Mouse (Mus musculus) CD8-positive naive resting alpha-beta T cell, adult 2 months (primary cell): Measurements from ENCODE around the gene Phactr1.

Source experiments
- DNase-seq, 2 experiments: peaks; one replicate each; pipeline ENCODE4 v3.0.0; 2022; ENCODE audit warnings: low read depth in 2 of 2, low spot score in 2 of 2

Gene Phactr1

DNA sequence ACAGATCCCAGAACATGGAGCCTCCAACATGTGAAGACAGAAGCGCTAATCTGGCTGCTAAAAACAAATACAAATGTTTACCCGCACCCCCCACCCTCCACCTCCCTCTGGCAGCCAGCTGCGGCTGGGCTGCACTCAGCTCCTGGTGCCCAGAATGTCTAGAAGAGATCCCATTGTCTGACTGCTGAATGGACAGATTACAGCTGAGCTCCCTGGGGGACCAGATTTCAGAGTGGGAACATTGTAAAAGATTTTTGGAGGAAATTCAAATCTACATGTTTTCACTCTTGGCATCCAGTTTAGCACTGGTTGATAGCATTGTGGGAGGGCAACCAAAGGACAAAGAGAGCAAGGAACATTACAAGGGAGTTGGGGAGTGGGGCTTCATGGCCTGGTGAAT is 331.1 kb downstream of the Phactr1 start:
- no peak for DNase-seq

DNA sequence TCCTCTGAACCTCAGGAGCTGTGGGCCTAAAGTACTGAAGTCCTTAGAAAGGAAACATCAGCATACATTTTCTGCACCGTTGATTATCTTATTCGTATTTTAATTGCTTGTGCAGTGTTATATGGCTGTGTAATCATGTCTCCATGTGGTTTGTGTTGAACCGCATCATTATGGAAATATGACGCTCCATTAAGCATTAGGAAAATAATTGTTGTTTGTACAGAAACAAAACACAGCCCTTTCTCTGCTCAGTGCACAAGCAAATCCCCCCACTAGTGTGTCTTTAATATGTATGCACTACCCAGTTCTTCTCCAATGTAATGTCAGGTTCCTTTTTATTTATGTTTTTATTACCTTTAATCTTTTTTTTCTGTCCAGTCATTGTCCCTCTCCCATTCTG is 333.6 kb downstream of the Phactr1 start:
- DNase-seq: no peak

DNA sequence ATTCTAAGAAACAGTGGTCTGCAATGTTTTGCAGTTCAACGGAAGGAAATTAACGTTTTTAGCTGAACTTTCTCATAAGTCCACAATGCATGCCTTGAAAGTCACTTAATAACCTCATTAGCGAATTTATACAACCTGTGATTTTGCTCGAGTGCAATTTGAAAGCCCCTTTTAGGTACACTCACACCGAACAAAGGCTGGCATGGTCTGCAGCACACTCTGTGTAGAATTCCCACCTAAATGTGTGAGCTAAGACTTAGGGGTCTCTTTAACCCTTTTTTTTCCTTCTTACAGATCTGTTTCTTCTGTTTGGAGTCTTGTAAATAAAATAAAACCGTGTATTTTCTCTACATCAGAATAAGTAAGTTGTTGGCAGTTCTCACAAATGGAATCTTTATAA is 335.3 kb downstream of the Phactr1 start:
- DNase-seq: no peak

- DNase-seq: no peak
These were observed 338.4 kb downstream of the Phactr1 start for GRCm38 (mm10) chr13:43018863-43019262.

GRCm38 (mm10) chr13:43021031-43021430 is 340.6 kb downstream of the Phactr1 start:
- no peak for DNase-seq

DNA sequence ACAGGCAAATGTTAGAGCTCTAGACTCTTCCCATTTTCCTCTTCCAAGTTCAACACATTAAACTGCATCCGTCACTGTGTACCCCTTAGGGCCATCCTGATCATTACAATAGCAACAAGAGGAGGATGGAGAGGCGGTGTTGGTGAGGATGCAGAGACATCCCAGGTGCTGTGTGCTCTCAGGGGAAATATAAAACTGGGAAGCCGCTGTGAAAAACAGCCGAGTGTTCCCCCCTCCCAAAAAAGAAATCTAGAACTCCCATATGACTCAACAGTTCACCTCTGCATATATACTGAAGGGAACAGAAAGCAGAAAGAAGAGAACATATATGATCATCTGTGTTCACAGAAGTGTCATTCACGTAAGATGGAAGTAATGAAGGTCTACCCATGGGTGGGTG is 342.6 kb downstream of the Phactr1 start:
- no peak for DNase-seq

DNA sequence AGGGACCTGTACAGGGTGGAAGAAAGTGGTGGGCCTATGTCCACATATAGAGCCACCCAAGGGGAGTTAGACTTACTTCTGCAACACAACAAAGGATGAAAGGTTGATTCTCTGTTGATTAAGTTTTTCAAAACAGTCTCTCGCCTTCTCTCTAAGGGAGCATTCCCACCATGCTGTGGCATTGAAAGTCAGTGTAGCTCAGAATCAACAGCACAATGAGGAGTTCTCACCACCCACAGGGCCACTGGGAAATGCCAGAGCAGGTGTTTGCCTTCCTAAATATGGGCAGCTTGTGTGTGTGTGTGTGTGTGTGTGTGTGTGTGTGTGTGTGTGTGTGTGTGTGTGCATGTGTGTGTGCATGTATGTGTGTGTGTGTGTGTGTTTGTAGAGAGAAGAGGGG is 347.1 kb downstream of the Phactr1 start:
- no peak for DNase-seq

GRCm38 (mm10) chr13:43030222-43030621 is 349.8 kb downstream of the Phactr1 start:
- no peak for DNase-seq

DNA sequence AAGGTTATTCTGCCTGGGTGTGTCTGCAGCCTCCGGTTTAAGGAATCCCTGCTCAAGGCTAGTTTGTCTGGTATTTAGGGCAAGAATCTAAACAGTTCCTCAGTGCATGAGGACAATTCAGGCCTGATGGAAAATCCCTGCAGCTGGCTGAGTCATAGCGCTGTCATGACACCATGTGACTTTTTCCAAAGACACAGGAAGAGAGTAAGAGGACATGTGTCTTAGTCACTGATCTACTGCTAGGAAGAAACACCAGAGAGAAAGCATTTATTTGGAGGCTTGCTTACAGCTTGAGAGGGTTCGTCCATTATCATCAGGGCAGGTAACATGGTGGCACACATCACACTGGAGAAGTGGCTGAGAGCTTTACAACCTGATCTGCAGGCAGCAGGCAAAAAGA is 352.0 kb downstream of the Phactr1 start:
- no peak for DNase-seq

GRCm38 (mm10) chr13:43036510-43036909 is 356.1 kb downstream of the Phactr1 start:
- DNase-seq: no peak

DNA sequence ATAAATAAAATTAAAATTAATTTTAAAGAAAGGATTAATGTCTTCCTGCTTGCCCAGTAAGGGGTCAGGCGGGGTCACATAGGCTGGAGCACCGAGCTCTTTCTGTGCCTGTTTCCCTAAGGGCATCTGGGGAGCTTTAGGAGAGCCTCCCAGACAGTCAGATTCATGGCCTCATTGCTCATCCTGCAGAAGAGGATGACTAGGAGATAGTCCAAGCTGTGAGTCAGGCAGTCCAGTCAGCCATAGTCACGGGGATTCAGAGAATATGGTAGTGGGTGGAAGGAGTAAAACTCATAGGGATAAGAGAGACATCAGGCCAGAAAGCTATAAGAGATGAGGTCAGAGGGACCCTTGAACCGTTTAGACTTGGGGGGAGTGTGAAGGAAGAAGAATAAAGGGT is 362.3 kb downstream of the Phactr1 start:
- DNase-seq: no peak

GRCm38 (mm10) chr13:43048553-43048952 is 368.1 kb downstream of the Phactr1 start:
- DNase-seq: no peak

DNA sequence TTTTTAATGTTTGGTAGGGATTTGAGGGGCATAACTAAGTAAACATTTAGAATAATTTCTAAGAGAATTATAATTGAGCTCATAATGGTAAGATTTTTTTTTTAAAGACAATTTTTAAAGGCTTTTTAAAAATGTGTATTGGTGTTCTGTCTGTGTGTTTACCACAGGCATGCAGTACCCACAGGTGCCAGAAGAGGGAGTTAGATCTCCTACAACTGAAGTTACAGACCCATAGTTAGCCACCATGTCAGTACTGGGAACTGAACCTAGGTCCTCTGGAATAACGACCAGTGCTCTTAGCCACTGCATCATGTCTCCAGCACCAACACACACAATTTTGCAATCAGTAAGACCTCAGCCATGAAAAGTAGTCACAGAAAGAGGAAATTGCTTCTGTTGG is 372.8 kb downstream of the Phactr1 start:
- DNase-seq: no peak

GRCm38 (mm10) chr13:43055136-43055535 is 374.7 kb downstream of the Phactr1 start:
- DNase-seq: no peak

DNA sequence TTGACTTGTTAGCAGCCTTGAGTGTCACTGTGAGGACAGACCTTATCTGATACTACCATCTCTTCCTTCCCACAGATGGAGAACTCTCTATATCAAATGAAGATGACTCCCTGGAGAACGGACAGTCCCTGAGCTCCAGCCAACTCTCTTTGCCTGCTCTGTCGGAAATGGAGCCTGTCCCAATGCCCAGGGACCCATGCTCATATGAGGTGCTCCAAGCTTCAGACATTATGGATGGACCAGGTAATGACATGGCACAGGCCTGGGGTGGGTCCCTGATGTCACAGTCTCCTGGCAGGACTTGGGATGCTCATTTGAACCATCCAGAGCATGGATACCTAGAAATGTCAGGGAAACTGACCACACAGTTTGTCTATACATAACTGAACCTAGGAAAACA is 376.7 kb downstream of the Phactr1 start:
- DNase-seq: no peak

DNA sequence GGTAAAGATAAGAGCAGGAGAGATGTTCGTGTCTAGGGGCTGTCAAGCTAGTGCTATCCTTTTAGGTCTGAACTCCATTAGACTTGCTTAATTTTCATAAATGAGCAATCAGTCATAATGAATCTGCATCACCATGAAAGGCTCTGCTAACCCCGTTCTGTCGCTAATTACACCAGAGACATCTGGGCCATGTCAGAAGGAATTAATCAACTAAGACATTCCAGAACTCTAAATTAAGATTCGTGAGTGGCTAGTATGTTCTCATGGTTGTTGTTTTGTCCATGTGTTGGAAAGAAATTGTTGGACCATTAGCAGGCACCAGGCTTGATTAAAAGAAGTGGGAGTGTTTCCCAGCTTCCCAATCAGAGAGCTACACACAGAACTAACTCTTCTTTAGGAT is 382.9 kb downstream of the Phactr1 start:
- DNase-seq: no peak

GRCm38 (mm10) chr13:43068716-43069265 is 388.4 kb downstream of the Phactr1 start:
- no peak for DNase-seq

GRCm38 (mm10) chr13:43070496-43070895 is 390.1 kb downstream of the Phactr1 start:
- DNase-seq: no peak

DNA sequence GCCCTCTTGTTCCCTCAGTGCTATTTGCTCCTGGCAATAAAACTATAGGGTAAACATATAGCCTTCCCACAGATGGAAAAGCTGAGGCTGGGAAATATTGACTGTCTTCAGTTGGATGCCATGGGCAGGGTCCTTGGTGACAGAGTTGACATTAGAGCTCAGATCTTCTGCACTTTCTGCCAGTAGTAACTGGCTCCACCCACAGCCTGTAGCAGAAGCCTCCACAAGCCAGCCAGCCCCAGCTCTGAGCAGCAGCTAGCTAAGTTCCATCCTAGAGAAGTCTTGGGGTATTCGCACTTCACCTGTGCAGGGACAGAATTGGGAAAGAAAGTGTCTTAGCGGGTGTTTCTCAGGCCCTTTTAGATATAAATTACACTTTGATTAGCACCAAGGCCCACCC is 390.5 kb downstream of the Phactr1 start:
- no peak for DNase-seq

- no peak for DNase-seq
These were observed 395.0 kb downstream of the Phactr1 start for GRCm38 (mm10) chr13:43075456-43075855.

DNA sequence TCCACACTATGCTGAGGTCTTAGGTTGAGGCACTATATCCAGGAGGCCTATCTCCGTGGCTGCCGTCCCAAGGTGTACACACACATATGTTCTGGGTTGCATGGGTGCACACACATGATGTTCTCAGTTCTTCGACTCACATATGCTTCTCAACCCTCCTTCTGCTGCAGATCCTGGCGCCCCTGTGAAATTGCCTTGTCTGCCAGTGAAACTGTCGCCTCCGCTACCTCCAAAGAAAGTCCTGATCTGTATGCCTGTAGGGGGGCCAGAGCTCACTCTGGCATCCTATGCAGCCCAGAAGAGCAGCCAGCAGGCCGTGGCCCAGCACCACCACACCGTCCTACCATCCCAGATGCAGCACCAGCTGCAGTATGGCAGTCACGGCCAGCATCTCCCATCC is 397.1 kb downstream of the Phactr1 start:
- no peak for DNase-seq

- no peak for DNase-seq
These were observed 404.8 kb downstream of the Phactr1 start for GRCm38 (mm10) chr13:43085226-43085625.

- no peak for DNase-seq
These were observed 413.9 kb downstream of the Phactr1 start for GRCm38 (mm10) chr13:43094365-43094764.

DNA sequence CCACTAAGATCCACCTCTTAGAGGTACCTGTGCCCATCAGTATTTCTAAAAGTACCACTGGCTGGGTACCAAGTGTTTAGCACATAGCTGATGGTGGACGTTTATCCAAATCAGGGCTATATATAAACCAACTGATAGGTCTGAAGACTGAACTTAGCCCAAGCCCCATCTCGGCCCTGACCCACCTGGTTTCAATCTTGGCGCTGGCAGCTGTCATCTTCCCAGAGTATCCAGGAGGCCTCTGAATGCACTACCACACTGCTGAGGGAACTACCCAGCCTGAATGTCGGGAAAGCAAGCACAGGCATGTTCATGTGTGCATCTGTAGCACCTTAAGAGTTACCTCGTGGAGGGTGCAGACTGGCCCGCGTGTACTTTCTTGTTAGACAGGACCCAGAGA is 422.5 kb downstream of the Phactr1 start:
- no peak for DNase-seq
